Mouse (Mus musculus): Measurements from ENCODE around the gene Zfp646. TPM values are rescaled to one million over a fixed set of nuclear protein-coding genes. Genes with fewer than 3 reads are reported as not detected.
A peak's percentile ranks its signal among the peaks of the same experiment; 100 is the strongest.

Zfp646 gene
- total RNA-seq, 2 experiments from 2014 or later: 24.3 to 25.2 TPM

DNA sequence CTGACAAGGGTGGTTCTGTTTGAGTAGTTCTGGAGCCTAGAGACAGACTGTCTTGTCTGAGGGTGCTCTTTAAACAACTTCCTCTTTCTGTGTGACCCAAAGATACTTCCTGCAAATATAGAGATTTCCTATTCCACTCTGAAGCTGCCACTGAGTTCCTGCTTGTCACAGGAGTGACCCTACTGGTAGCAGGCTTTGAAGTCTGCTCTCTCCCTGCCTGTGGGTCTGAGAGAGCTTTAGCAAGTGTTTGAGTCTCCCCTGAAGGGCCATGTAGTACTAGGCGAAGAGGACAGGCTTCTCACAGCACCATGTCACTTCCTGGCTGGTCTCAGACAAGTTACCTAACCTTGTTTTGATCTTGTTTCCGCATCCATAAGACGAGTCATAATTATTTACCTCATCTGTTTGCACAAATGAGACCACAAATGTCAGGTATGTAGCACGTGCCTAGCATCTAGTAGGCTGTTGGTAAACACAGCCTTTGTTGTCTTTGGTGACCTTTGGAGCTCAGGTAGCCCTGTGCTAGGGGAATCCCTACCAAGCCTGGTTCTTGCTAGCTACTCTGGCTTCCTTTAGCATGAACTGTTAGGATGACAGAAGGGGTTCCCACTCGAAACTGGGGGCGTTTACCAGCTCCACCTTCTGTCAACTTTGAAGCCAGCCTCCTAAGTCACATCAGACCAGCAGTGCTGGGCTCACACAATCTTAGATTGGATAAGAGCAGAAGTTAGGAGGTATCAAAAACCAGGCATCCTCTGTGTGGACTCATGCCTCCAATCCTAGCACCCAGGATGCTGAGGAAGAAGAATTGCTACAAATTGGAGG, 46.6 kb downstream of the Zfp646 start:
- no peak for DNase-seq

GRCm38 (mm10) chr7:127923714-127924113, 47.7 kb downstream of the Zfp646 start:
- DNase-seq: no peak

- no peak for DNase-seq
Measured at GRCm38 (mm10) chr7:127925252-127925651, 49.2 kb downstream of the Zfp646 start.

GRCm38 (mm10) chr7:127926066-127926465, 50.0 kb downstream of the Zfp646 start:
- no peak for DNase-seq

- no peak for DNase-seq
Measured at GRCm38 (mm10) chr7:127926846-127927245, 50.8 kb downstream of the Zfp646 start.

DNA sequence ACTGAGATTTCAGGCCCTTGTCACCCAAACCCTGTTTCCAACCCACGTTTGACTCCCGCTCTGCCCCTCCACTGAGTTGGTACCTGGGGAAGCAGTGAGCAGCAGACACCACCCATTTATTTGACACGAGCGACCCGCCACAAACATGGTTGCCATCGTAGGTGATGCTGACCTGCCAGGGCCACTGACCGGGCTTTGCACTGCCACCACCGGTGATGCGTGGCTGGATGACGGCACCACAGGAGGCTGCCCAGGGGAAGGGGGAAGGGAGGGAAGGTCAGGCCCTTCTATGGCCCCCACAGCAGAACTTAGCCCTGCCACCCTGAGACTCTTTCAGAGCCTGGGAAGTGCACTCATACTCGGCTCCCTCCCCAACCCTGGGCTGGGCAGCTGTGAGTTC, 51.7 kb downstream of the Zfp646 start:
- no peak for DNase-seq

DNA sequence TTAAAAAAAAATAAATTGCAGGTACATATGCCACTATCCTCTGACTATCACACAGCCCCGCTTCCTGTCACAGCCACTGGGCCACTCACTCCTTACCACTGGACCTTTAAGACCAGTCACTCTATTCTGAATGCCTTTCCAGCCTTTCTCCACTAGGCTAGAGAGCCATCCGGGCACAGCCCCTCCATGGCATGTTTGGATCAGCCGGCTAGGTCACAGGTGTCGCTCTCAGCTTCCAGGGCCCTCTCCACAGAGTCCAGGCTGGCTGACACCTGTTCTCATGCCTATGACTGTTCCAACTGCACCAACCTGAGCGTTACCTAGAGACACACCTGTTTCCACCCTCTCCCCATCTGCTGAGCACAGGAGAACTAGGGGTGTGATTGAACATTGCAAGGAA, 52.6 kb downstream of the Zfp646 start:
- DNase-seq: no peak

- DNase-seq: no peak
Measured at GRCm38 (mm10) chr7:127929923-127930322, 53.9 kb downstream of the Zfp646 start, which contains the start of gene Prss8. Gene Prss8, minus strand, starts transcription at chr7:127930104.

- DNase-seq: no peak
Measured at GRCm38 (mm10) chr7:127930636-127931035, 54.6 kb downstream of the Zfp646 start.

GRCm38 (mm10) chr7:127931351-127932135, 55.5 kb downstream of the Zfp646 start:
- DNase-seq: peak; percentile 45

DNA sequence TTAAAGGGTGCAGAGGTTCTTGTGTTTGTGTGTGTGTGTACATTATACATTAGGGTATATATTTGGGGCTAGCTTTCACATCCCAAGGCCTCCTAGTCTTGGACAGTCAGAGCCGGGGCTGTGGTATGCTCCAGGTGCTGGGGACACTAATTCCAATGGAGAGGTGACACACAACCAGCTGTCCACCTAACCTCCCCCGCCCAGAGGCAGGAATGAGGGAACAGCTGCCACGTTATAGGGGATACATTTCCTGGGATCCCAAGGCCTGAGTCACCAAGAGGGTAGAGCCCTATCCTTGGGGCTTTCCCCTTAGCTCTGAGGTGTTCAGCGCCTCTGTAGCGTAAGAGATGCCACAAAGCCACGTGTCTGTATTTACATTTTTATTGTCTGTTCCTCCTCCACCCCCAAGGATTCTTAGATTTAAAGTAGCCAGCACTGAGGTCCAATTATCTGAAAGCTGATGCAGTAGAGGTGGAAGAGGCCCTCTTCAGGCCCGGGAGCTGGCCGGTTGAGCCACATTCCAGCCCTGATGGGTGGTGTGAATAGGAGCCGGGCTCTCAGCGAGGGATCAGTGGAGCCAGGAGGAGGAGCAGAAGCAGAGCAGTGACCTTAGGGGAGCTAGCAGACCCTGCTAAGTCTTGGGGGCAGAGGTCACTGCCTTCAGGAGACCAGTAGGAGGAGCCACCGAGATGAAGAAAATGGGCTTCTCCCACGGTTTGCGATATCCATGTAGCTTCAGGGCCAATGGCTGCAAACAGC, 56.4 kb downstream of the Zfp646 start:
- no peak for DNase-seq

DNA sequence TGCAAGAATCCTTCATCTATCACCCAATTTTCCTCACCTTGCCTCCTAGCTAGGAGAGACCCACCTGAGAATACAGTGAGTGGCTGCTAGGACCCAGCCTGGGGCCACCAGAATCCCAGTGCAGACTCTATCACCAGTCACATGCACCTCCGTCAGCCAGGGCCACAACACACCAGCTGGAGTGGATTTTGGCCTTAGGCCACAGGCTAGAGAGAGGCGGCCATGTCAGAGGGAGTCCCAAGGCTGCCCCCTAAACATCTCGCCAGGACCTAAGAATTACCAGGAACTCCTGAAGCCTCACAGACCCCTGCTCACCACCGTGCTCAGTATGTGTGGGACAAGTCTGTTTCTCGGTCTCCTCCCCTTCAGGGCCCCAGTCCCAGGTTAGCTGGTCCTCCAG, 58.1 kb downstream of the Zfp646 start:
- no peak for DNase-seq

DNA sequence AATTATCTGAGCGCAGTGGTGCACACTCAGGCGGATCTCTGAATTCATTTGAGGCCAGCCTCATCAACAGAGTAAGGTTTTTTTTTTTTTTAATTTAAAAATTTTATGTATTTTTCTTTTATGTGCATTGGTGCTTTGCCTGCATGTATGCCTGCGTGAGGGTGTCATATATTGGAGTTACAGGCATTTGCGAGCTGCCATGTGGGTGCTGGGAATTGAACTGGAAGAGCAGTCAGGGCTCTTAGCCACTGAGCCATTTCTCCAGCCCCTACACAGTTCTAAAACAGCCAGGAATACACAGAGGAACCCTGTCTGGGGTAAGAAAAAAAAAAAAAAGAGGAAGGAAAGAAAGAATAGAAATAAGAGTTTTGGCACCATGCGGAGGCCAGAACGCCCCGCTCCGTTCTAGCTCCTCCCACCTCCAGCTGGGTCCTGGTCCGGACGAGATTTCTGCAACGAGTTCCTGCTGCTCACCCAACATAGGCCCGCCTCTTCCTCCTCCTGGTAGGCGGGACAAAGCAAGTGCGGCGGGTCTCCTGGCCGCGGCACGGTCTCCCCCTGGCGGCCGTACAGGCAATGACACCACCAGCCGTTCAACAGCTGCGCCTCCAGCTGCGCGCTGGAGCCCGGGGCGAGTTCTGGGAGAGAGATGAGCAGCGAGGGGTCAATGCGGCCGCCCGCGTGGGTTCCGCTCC, 59.2 kb downstream of the Zfp646 start:
- peak; percentile 97 for DNase-seq

Other genes with a start within 250 kb of the Zfp646 start
- 10 to 100 TPM; 67.6 to 71.1 TPM for gene Bcl7c, start 167.3 kb upstream of the Zfp646 start, total RNA-seq (2021)
- gene Ctf1, start 163.5 kb upstream of the Zfp646 start, total RNA-seq (2021): 1 to 10 TPM; 3.4 to 4.0 TPM
- not detected for gene Ctf2, start 144.1 kb upstream of the Zfp646 start, total RNA-seq (2021)
- gene Fbxl19, start 131.7 kb upstream of the Zfp646 start, total RNA-seq (2021): 1 to 10 TPM; 6.0 TPM
- gene Orai3, start 106.4 kb upstream of the Zfp646 start, total RNA-seq (2021): 10 to 100 TPM; 14.7 to 14.8 TPM
- 10 to 100 TPM; 30.8 to 32.0 TPM for gene Setd1a, start 99.6 kb upstream of the Zfp646 start, total RNA-seq (2021)
- 1 to 10 TPM; 3.0 to 3.2 TPM for gene Gm49388, start 90.6 kb upstream of the Zfp646 start, total RNA-seq (2021)
- gene Hsd3b7, start 75.6 kb upstream of the Zfp646 start, total RNA-seq (2021): 10 to 100 TPM in 1 of 2 experiments, 1 to 10 TPM in 1; 9.6 to 10.3 TPM
- gene Stx4a, start 51.9 kb upstream of the Zfp646 start, total RNA-seq (2021): 10 to 100 TPM; 67.1 to 75.3 TPM
- 1 to 10 TPM in 1 of 2 experiments, under 1 TPM in 1; 0.90 to 1.2 TPM for gene Stx1b, start 51.7 kb upstream of the Zfp646 start, total RNA-seq (2021)
- gene Zfp668, start 607 bp downstream of the Zfp646 start, total RNA-seq (2021): 1 to 10 TPM; 7.7 to 8.9 TPM
- gene Prss53, start 14.7 kb downstream of the Zfp646 start, total RNA-seq (2021): 1 to 10 TPM in 1 of 2 experiments, under 1 TPM in 1; 0.88 to 1.1 TPM
- not detected for gene Gm21974, start 19.2 kb downstream of the Zfp646 start, total RNA-seq (2021)
- gene Vkorc1, start 19.4 kb downstream of the Zfp646 start, total RNA-seq (2021): 10 to 100 TPM; 30.3 to 32.0 TPM
- 100 to 1,000 TPM; 102 to 113 TPM for gene Bckdk, start 27.9 kb downstream of the Zfp646 start, total RNA-seq (2021)
- 10 to 100 TPM; 13.0 to 13.9 TPM for gene Kat8, start 36.3 kb downstream of the Zfp646 start, total RNA-seq (2021)
- gene Prss8, start 53.9 kb downstream of the Zfp646 start, total RNA-seq (2021): not detected
- gene Prss36, start 70.5 kb downstream of the Zfp646 start, total RNA-seq (2021): 1 to 10 TPM; 4.0 to 4.8 TPM
- gene Fus, start 91.2 kb downstream of the Zfp646 start, total RNA-seq (2021): 100 to 1,000 TPM; 402 to 429 TPM
- gene Pycard, start 117.6 kb downstream of the Zfp646 start, total RNA-seq (2021): 10 to 100 TPM; 28.1 to 31.9 TPM
- 10 to 100 TPM; 66.9 to 69.8 TPM for gene Trim72, start 127.7 kb downstream of the Zfp646 start, total RNA-seq (2021)
- 1 to 10 TPM; 1.8 to 2.5 TPM for gene Itgam, start 186.4 kb downstream of the Zfp646 start, total RNA-seq (2021)
- not detected for gene Gm49368, start 186.5 kb downstream of the Zfp646 start, total RNA-seq (2021)

Measured in heart, postnatal 4 days (tissue).